Mouse (Mus musculus): ENCODE results near the gene Caap1.

The Caap1 gene

GRCm38 (mm10) chr4:94476749-94477399 lies 79.7 kb downstream of the Caap1 start:
- DNase-seq = peak; percentile 8

GRCm38 (mm10) chr4:94473286-94473685 lies 83.3 kb downstream of the Caap1 start:
- no peak for DNase-seq

- no peak for DNase-seq
These were observed 97.2 kb downstream of the Caap1 start for GRCm38 (mm10) chr4:94459424-94459823.

- peak; percentile 8 for DNase-seq
These were observed 101.7 kb downstream of the Caap1 start for GRCm38 (mm10) chr4:94454857-94455256.
